Mouse (Mus musculus) G1E (cell line): ENCODE data around the gene Med13l. TPM values are rescaled to one million over a fixed set of nuclear protein-coding genes. Genes with fewer than 3 reads are reported as not detected.

ENCODE experiments used
- ATAC-seq: 2 replicates; pipeline ENCODE4 v1.8.0; 2016; ENCODE audit warnings: mild to moderate bottlenecking; ENCODE audit not compliant: insufficient number of reproducible peaks, poor library complexity, low FRiP score, severe bottlenecking; ENCODE audit errors: extremely low read depth
- DNase-seq: peaks from one replicate; pipeline ENCODE4 v3.0.0; 2012; ENCODE audit warnings: low spot score
- H3K27me3 ChIP-seq: 2 replicates; pipeline ENCODE4 v1.6.1; 2012; ENCODE audit warnings: mild to moderate bottlenecking, low read length, inconsistent platforms; ENCODE audit not compliant: insufficient read depth
- H3K36me3 ChIP-seq: replicated peaks from 2 replicates; pipeline ENCODE3; 2012; ENCODE audit warnings: mild to moderate bottlenecking, inconsistent platforms
- H3K4me1 ChIP-seq: 2 replicates; pipeline ENCODE4 v1.6.1; 2012; ENCODE audit warnings: low read depth, low read length, inconsistent platforms, mixed read lengths; ENCODE audit not compliant: insufficient read depth
- H3K4me3 ChIP-seq: 2 replicates; pipeline ENCODE4 v1.5.1; 2012; ENCODE audit warnings: low read depth, mild to moderate bottlenecking, inconsistent platforms, low read length, moderate library complexity, mixed read lengths
- H3K9me3 ChIP-seq: replicated peaks from 2 replicates; pipeline ENCODE4 v1.6.1; 2012; ENCODE audit warnings: inconsistent platforms
- CTCF ChIP-seq: IDR thresholded peaks from 2 replicates; pipeline ENCODE4 v1.5.1; 2012; ENCODE audit warnings: low read depth, low read length, inconsistent platforms, mixed read lengths
- GATA1 ChIP-seq: IDR thresholded peaks from 2 replicates; pipeline ENCODE4 v1.6.1; 2012; ENCODE audit warnings: borderline replicate concordance, low read length, inconsistent platforms, mixed read lengths
- GATA2 ChIP-seq: IDR thresholded peaks from 2 replicates; pipeline ENCODE4 v1.6.1; 2012; ENCODE audit warnings: low read depth, low read length, inconsistent platforms, borderline replicate concordance
- POLR2AphosphoS5 ChIP-seq: IDR thresholded peaks from 2 replicates; pipeline ENCODE4 v1.6.1; 2012; ENCODE audit warnings: low read depth, low read length, inconsistent platforms; ENCODE audit not compliant: insufficient replicate concordance
- TAL1 ChIP-seq: conservative IDR thresholded peaks from 2 replicates; pipeline ENCODE4 v1.6.1; 2012; ENCODE audit warnings: low read depth, low read length, inconsistent platforms, mixed read lengths
- polyA plus RNA-seq: library from polyadenylated mRNA; stranded (reverse); fragments of >175 nt; gene quantifications from 2 replicates; pipeline ENCODE4 v1.2.3, GENCODE M21; 2012
- total RNA-seq, 2 experiments: library from RNA; stranded (forward) in 1 of 2; stranded (reverse) in 1 of 2; fragments of 200-1000 nt in 1 of 2; fragments of >200 nt in 1 of 2; fragmentation: Nextera tagmentation in 1 of 2; gene quantifications; 2 replicates each; pipeline ENCODE4 v1.2.3; 2014 to 2017

The Med13l gene
- total and polyA plus RNA-seq, 3 experiments, result 16.8 to 91.7 (median 17.9) TPM

GRCm38 (mm10) chr5:118757396-118758301 lies 197.2 kb downstream of the Med13l start:
- H3K4me1 ChIP-seq, result peaks cover 10% of the 10 kb centered on the region
- ATAC-seq (no peak), DNase-seq (no peak)
- H3K27me3 ChIP-seq, result no peaks in the 10 kb centered on the region
- no peak overlapping the region for H3K4me3 ChIP-seq
- no peak for TF ChIP-seq GATA2
- TF ChIP-seq POLR2AphosphoS5, result no peak
- TF ChIP-seq CTCF, result no peak
- TF ChIP-seq TAL1, result no peak
- TF ChIP-seq GATA1, result no peak
- H3K36me3 ChIP-seq, result peaks cover 100% of the 10 kb centered on the region
- no peaks in the 10 kb centered on the region for H3K9me3 ChIP-seq

- no peak for DNase-seq
- ATAC-seq, result peak; percentile 55
- no peak for TF ChIP-seq CTCF
- no peak for TF ChIP-seq POLR2AphosphoS5
- no peak for TF ChIP-seq TAL1
- TF ChIP-seq GATA1, result no peak
- TF ChIP-seq GATA2, result no peak
- Histone ChIP-seq H3K36me3 (peaks cover 86% of the 10 kb centered on the region), H3K4me1 (peaks cover 10% of the 10 kb centered on the region), H3K9me3 (no peaks in the 10 kb centered on the region), H3K27me3 (no peaks in the 10 kb centered on the region), H3K4me3 (no peak overlapping the region)
These were observed 200.5 kb downstream of the Med13l start for GRCm38 (mm10) chr5:118760986-118761385.

- H3K9me3 ChIP-seq, result no peaks in the 10 kb centered on the region
- no peak for DNase-seq
- TF ChIP-seq POLR2AphosphoS5 (no peak), GATA2 (no peak), TAL1 (no peak), CTCF (no peak), GATA1 (no peak)
- no peak overlapping the region for H3K4me3 ChIP-seq
- no peaks in the 10 kb centered on the region for H3K27me3 ChIP-seq
- H3K4me1 ChIP-seq, result peaks cover 10% of the 10 kb centered on the region
- ATAC-seq, result no peak
- peaks cover 71% of the 10 kb centered on the region for H3K36me3 ChIP-seq
These were observed 202.2 kb downstream of the Med13l start for GRCm38 (mm10) chr5:118762499-118763185.

- H3K4me3 ChIP-seq, result no peak overlapping the region
- H3K36me3 ChIP-seq, result peaks cover 64% of the 10 kb centered on the region
- peaks cover 10% of the 10 kb centered on the region for H3K4me1 ChIP-seq
- no peak for TF ChIP-seq TAL1
- no peak for TF ChIP-seq CTCF
- TF ChIP-seq GATA1, result no peak
- TF ChIP-seq GATA2, result no peak
- no peak for TF ChIP-seq POLR2AphosphoS5
- DNase-seq (no peak), ATAC-seq (no peak)
- H3K27me3 ChIP-seq, result no peaks in the 10 kb centered on the region
- no peaks in the 10 kb centered on the region for H3K9me3 ChIP-seq
These were observed 202.9 kb downstream of the Med13l start for GRCm38 (mm10) chr5:118763353-118763752.

GRCm38 (mm10) chr5:118769143-118769542 lies 208.7 kb downstream of the Med13l start:
- no peaks in the 10 kb centered on the region for H3K9me3 ChIP-seq
- H3K4me1 ChIP-seq, result no peaks in the 10 kb centered on the region
- ATAC-seq, result no peak
- DNase-seq, result no peak
- no peak overlapping the region for H3K4me3 ChIP-seq
- H3K36me3 ChIP-seq, result peaks cover 10% of the 10 kb centered on the region
- H3K27me3 ChIP-seq, result no peaks in the 10 kb centered on the region; the same call in 1 of the 2 replicates
- no peak for TF ChIP-seq GATA1

GRCm38 (mm10) chr5:118773866-118774265 lies 213.4 kb downstream of the Med13l start:
- Histone ChIP-seq H3K4me1 (no peaks in the 10 kb centered on the region), H3K36me3 (no peaks in the 10 kb centered on the region), H3K9me3 (peaks cover 18% of the 10 kb centered on the region), H3K27me3 (no peaks in the 10 kb centered on the region; the same call in 1 of the 2 replicates), H3K4me3 (no peak overlapping the region)
- ATAC-seq (peak; percentile 49; the same call in 1 of the 2 replicates), DNase-seq (peak; percentile 25)
- TF ChIP-seq TAL1 (no peak), CTCF (peak; percentile 84)
